8 mouse cellular contexts compared by ENCODE assay signal in genomic region chr5:65697486-65697835, GRCm38 (mm10). TPM values are rescaled to one million over a fixed set of nuclear protein-coding genes. Genes with fewer than 3 reads are reported as not detected.
DNase-seq lines count a peak whose midpoint lies in the region; ATAC-seq and TF ChIP-seq lines count a peak whose summit lies in the region.

No protein-coding gene starts in this region.

- H3K4me1 ChIP-seq in heart, adult 2 months (ENCODE audit: control insufficient read depth, insufficient read depth, low read length), result peaks cover 4% of the 10 kb centered on the region
- peaks cover 19% of the 10 kb centered on the region for H3K4me1 ChIP-seq in embryonic facial prominence, embryonic 15.5 days
- H3K4me1 ChIP-seq in hindbrain, embryonic 11.5 days (replicated peaks; ENCODE audit: control insufficient read depth, insufficient read depth, low read length), result no peaks in the 10 kb centered on the region; the same call in 1 of the 2 replicates

- under 1% methylated on average over 39 of the region's 49 CpGs for WGBS in heart, adult 2 months
- WGBS in embryonic facial prominence, embryonic 15.5 days, result under 1% methylated on average over 48 of the region's 49 CpGs
- WGBS in hindbrain, embryonic 11.5 days, result 3% methylated on average over 7 of the region's 49 CpGs
- 1% methylated on average over 44 of the region's 49 CpGs for WGBS in macrophage (ENCODE audit: missing documents)

- H3K4me2 ChIP-seq in embryonic facial prominence, embryonic 15.5 days (replicated peaks), result peak overlapping the region; percentile 60
- peak overlapping the region; percentile 70 for H3K4me2 ChIP-seq in hindbrain, embryonic 11.5 days (replicated peaks; ENCODE audit: low read depth, low read length)

- ATAC-seq in CD4-positive, CD25-positive, alpha-beta regulatory T cell, adult 4 months, result peak; percentile 19
- peak; percentile 56 for ATAC-seq in embryonic facial prominence, embryonic 15.5 days (ENCODE audit: insufficient number of reproducible peaks, low FRiP score, low TSS enrichment, low read depth)
- peak; percentile 79 for ATAC-seq in hindbrain, embryonic 11.5 days (ENCODE audit: low FRiP score)
- ATAC-seq in cerebellum, adult (ENCODE audit: insufficient number of reproducible peaks, low FRiP score, low TSS enrichment), result no peak; the same call in 1 of the 2 replicates

- TF ChIP-seq EP300 in heart, adult 2 months (IDR thresholded peaks at IDR 0.05; ENCODE audit: insufficient read depth, low read depth, low read length), result no peak

- intact Hi-C loops in heart, adult 2 months (cut with DNase I), result loop anchor here (1.0 to 5.0 kb wide), 3 partner anchors 213 to 360 kb away; partner anchors contain the start of gene Rfc1

- peak overlapping the region; percentile 88 for H3K27ac ChIP-seq in heart, adult 2 months
- H3K27ac ChIP-seq in embryonic facial prominence, embryonic 15.5 days (replicated peaks), result peak overlapping the region; percentile 97
- H3K27ac ChIP-seq in hindbrain, embryonic 11.5 days (ENCODE audit: low read depth, low read length), result peak overlapping the region; percentile 97
- no peak overlapping the region for H3K27ac ChIP-seq in macrophage

- no peak for DNase-seq in heart, adult 2 months
- DNase-seq in heart, adult 8-10 months (ENCODE audit: low spot score), result no peak
- no peak for DNase-seq in hindbrain, embryonic 11.5 days (ENCODE audit: low spot score)
- peak; percentile 63 to 68 for DNase-seq in spleen, postnatal 36 days (ENCODE audit: low spot score in 2 of 2)

- TF ChIP-seq CTCF in heart, adult 2 months (IDR thresholded peaks at IDR 0.05), result no peak

- no peaks in the 10 kb centered on the region for H3K9me3 ChIP-seq in embryonic facial prominence, embryonic 15.5 days (replicated peaks)
- H3K9me3 ChIP-seq in hindbrain, embryonic 11.5 days (ENCODE audit: control insufficient read depth, low read length), result no peaks in the 10 kb centered on the region

- TF ChIP-seq POLR2A in heart, adult 2 months (IDR thresholded peaks at IDR 0.05; ENCODE audit: insufficient read depth, low read depth, low read length), result no peak

- peak overlapping the region; percentile 100 for H3K9ac ChIP-seq in heart, adult 2 months (ENCODE audit: low read depth, low read length)
- H3K9ac ChIP-seq in embryonic facial prominence, embryonic 15.5 days, result peak overlapping the region; percentile 99
- H3K9ac ChIP-seq in hindbrain, embryonic 11.5 days (ENCODE audit: low read depth, low read length), result peak overlapping the region; percentile 97

- H3K4me3 ChIP-seq in heart, adult 2 months, result peak overlapping the region; percentile 80
- H3K4me3 ChIP-seq in embryonic facial prominence, embryonic 15.5 days (replicated peaks), result peak overlapping the region; percentile 95
- peak overlapping the region; percentile 98 for H3K4me3 ChIP-seq in hindbrain, embryonic 11.5 days (ENCODE audit: low read depth, low read length)
- H3K4me3 ChIP-seq in macrophage (ENCODE audit: inconsistent target), result peak overlapping the region; percentile 51; the same call in 1 of the 2 replicates

- peaks cover 3% of the 10 kb centered on the region; the same call in 1 of the 2 replicates for H3K79me2 ChIP-seq in heart, adult 2 months (replicated peaks; ENCODE audit: control insufficient read depth, insufficient read depth, low read length)
- peaks cover 43% of the 10 kb centered on the region for H3K79me2 ChIP-seq in macrophage (ENCODE audit: inconsistent target)

- peaks cover 16% of the 10 kb centered on the region for H3K36me3 ChIP-seq in heart, adult 2 months (ENCODE audit: control insufficient read depth, insufficient read depth, low read length)
- H3K36me3 ChIP-seq in embryonic facial prominence, embryonic 15.5 days, result peaks cover 8% of the 10 kb centered on the region; the same call in 1 of the 2 replicates
- no peaks in the 10 kb centered on the region; the same call in 1 of the 2 replicates for H3K36me3 ChIP-seq in hindbrain, embryonic 11.5 days (ENCODE audit: control insufficient read depth, insufficient read depth, low read length)
- no peaks in the 10 kb centered on the region for H3K36me3 ChIP-seq in macrophage (ENCODE audit: inconsistent target)

- H3K27me3 ChIP-seq in heart, adult 2 months (ENCODE audit: control insufficient read depth, insufficient read depth, low read length), result no peaks in the 10 kb centered on the region
- no peaks in the 10 kb centered on the region for H3K27me3 ChIP-seq in embryonic facial prominence, embryonic 15.5 days
- no peaks in the 10 kb centered on the region for H3K27me3 ChIP-seq in hindbrain, embryonic 11.5 days (ENCODE audit: control insufficient read depth, insufficient read depth, low read length)

RNA-seq across cellular contexts. Expression of gene Pds5a, which starts 0.6 kb away (rescaled TPM):
- 10 to 100 TPM; 54.8 to 65.4 TPM for total RNA-seq in heart, adult 2 months (2021)
- polyA plus RNA-seq in heart, adult 2 months (2012; rRNA removed), result 14.8 and 25.6 TPM in 2 replicates
- 10 to 100 TPM; 53.1 to 64.7 (median 62.6) TPM for total RNA-seq in heart, adult 8-10 months (2022)
- 100 to 1,000 TPM in 1 of 2 experiments, 10 to 100 TPM in 1; 85.0 to 102 TPM for polyA plus RNA-seq in CD4-positive, CD25-positive, alpha-beta regulatory T cell, adult 4 months (2017; shearing (Covaris generic))
- polyA plus RNA-seq in embryonic facial prominence, embryonic 15.5 days (2015; fragmentation: Nextera tagmentation; extraction: Ambion mirVana), result 57.4 and 61.2 TPM in 2 replicates
- 114 and 125 TPM in 2 replicates for polyA plus RNA-seq in hindbrain, embryonic 11.5 days (2014; fragmentation: Nextera tagmentation; extraction: Ambion mirVana)
- 100 to 1,000 TPM; 201 to 484 (median 395) TPM for total RNA-seq in macrophage (2018; cell fraction: chromatin; rRNA removed)
- total RNA-seq in macrophage (2018; cell fraction: cytosol; rRNA removed), result 10 to 100 TPM; 50.0 to 89.6 (median 69.1) TPM
- total RNA-seq in macrophage (2018; cell fraction: nucleus; rRNA removed), result 100 to 1,000 TPM; 139 to 442 (median 231) TPM
- 38.5 to 63.2 TPM (median 51.3 TPM) in 3 replicates for polyA plus RNA-seq in macrophage (2018)

Comparison
In these comparisons a context has a peak if more than half of its experiments do, and no peak if none do; other contexts are left out.
1. DNase-seq: peak in spleen, postnatal 36 days (2 of 2); none in heart, adult 2 months (0 of 2), heart, adult 8-10 months (single experiment) and hindbrain, embryonic 11.5 days (single experiment).
2. Peak in every context shown above with its lines, with median percentiles within 50 percentile points of each other: H3K4me3 ChIP-seq and H3K9ac ChIP-seq.